8 mouse cellular contexts compared by ENCODE assay signal in genomic region chr1:178337551-178338317, GRCm38 (mm10). TPM values are rescaled to one million over a fixed set of nuclear protein-coding genes. Genes with fewer than 3 reads are reported as not detected.
A peak's percentile ranks its signal among the peaks of the same experiment; 100 is the strongest.
DNase-seq lines count a peak whose midpoint lies in the region; ATAC-seq lines count a peak whose summit lies in the region.

Hnrnpu (minus strand) TSS chr1:178337797.

- ATAC-seq in embryonic facial prominence, embryonic 14.5 days (ENCODE audit: low read depth): peak; percentile 89
- peak; percentile 93 for ATAC-seq in kidney, embryonic 14.5 days (ENCODE audit: low FRiP score, low TSS enrichment)
- ATAC-seq in limb, embryonic 15.5 days (ENCODE audit: insufficient number of reproducible peaks, low FRiP score, low TSS enrichment, low read depth): peak; percentile 87

- WGBS in embryonic facial prominence, embryonic 14.5 days: 0% methylated on average over 36 of the region's 73 CpGs
- WGBS in kidney, embryonic 14.5 days: under 1% methylated on average over 72 of the region's 73 CpGs
- WGBS in limb, embryonic 15.5 days: under 1% methylated on average over 71 of the region's 73 CpGs

- H3K4me2 ChIP-seq in embryonic facial prominence, embryonic 14.5 days (ENCODE audit: low read depth, low read length): peak within 1 kb of the TSS; percentile 72
- H3K4me2 ChIP-seq in kidney, embryonic 14.5 days (replicated peaks; ENCODE audit: low read depth, low read length): peak within 1 kb of the TSS; percentile 51
- H3K4me2 ChIP-seq in limb, embryonic 15.5 days: peak within 1 kb of the TSS; percentile 47

- no peaks in the 10 kb centered on the region for H3K9me3 ChIP-seq in embryonic facial prominence, embryonic 14.5 days (ENCODE audit: control insufficient read depth, low read length)
- no peaks in the 10 kb centered on the region for H3K9me3 ChIP-seq in kidney, embryonic 14.5 days (ENCODE audit: control insufficient read depth, low read length)
- H3K9me3 ChIP-seq in limb, embryonic 15.5 days: no peaks in the 10 kb centered on the region

- H3K27me3 ChIP-seq in embryonic facial prominence, embryonic 14.5 days (replicated peaks; ENCODE audit: control insufficient read depth, insufficient read depth, low read length): no peaks in the 10 kb centered on the region
- no peaks in the 10 kb centered on the region for H3K27me3 ChIP-seq in kidney, embryonic 14.5 days (ENCODE audit: control insufficient read depth, insufficient read depth, low read length)
- no peaks in the 10 kb centered on the region for H3K27me3 ChIP-seq in limb, embryonic 15.5 days

- H3K9ac ChIP-seq in embryonic facial prominence, embryonic 14.5 days (ENCODE audit: low read depth, low read length): peak within 1 kb of the TSS; percentile 100
- peak within 1 kb of the TSS; percentile 100 for H3K9ac ChIP-seq in kidney, embryonic 14.5 days (ENCODE audit: low read depth, low read length)
- H3K9ac ChIP-seq in limb, embryonic 15.5 days: peak within 1 kb of the TSS; percentile 100

- H3K4me1 ChIP-seq in embryonic facial prominence, embryonic 14.5 days (ENCODE audit: control insufficient read depth, insufficient read depth, low read length): no peaks in the 10 kb centered on the region
- H3K4me1 ChIP-seq in kidney, embryonic 14.5 days (ENCODE audit: control insufficient read depth, insufficient read depth, low read length): peaks cover 5% of the 10 kb centered on the region
- peaks cover 19% of the 10 kb centered on the region for H3K4me1 ChIP-seq in limb, embryonic 15.5 days

- H3K4me3 ChIP-seq in embryonic facial prominence, embryonic 14.5 days (ENCODE audit: low read depth, low read length): peak within 1 kb of the TSS; percentile 100
- peak within 1 kb of the TSS; percentile 100 for H3K4me3 ChIP-seq in kidney, embryonic 14.5 days (ENCODE audit: low read length)
- peak within 1 kb of the TSS; percentile 99 for H3K4me3 ChIP-seq in limb, embryonic 15.5 days

- H3K27ac ChIP-seq in embryonic facial prominence, embryonic 14.5 days (replicated peaks; ENCODE audit: low read depth, low read length): peak within 1 kb of the TSS; percentile 100
- peak within 1 kb of the TSS; percentile 99 for H3K27ac ChIP-seq in kidney, embryonic 14.5 days (ENCODE audit: low read depth, low read length)
- H3K27ac ChIP-seq in limb, embryonic 15.5 days: peak within 1 kb of the TSS; percentile 100

- peaks cover 30% of the 10 kb centered on the region for H3K36me3 ChIP-seq in embryonic facial prominence, embryonic 14.5 days (ENCODE audit: control insufficient read depth, insufficient read depth, low read length)
- peaks cover 26% of the 10 kb centered on the region for H3K36me3 ChIP-seq in kidney, embryonic 14.5 days (ENCODE audit: control insufficient read depth, insufficient read depth, low read length)
- peaks cover 6% of the 10 kb centered on the region for H3K36me3 ChIP-seq in limb, embryonic 15.5 days

- DNase-seq in 3T3-L1 (ENCODE audit: low read depth, low spot score): peak; percentile 87
- peak; percentile 92 to 95 for DNase-seq in adrenal gland, postnatal 4 days (ENCODE audit: low spot score in 2 of 2)
- peak; percentile 98 for DNase-seq in embryonic facial prominence, embryonic 14.5 days (ENCODE audit: low spot score)
- peak; percentile 92 for DNase-seq in heart, adult 8-10 months (ENCODE audit: low spot score)
- peak; percentile 79 to 88 for DNase-seq in monocyte, adult 2 months (ENCODE audit: low read depth in 1 of 2, low spot score in 2 of 2)
- peak; percentile 94 to 96 for DNase-seq in spleen, postnatal 36 days (ENCODE audit: low spot score in 2 of 2)

RNA-seq across cellular contexts. Expression of gene Hnrnpu, which starts in this region (rescaled TPM):
- total RNA-seq in adrenal gland, postnatal 4 days (2021): 100 to 1,000 TPM; 475 to 530 TPM
- 366 and 404 TPM in 2 replicates for polyA plus RNA-seq in embryonic facial prominence, embryonic 14.5 days (2014; fragmentation: Nextera tagmentation; extraction: Ambion mirVana)
- 100 to 1,000 TPM; 147 to 166 (median 155) TPM for total RNA-seq in heart, adult 8-10 months (2022)
- 432 and 617 TPM in 2 replicates for polyA plus RNA-seq in kidney, embryonic 14.5 days (2014; fragmentation: Nextera tagmentation; extraction: Ambion mirVana)
- polyA plus RNA-seq in limb, embryonic 15.5 days (2015; fragmentation: Nextera tagmentation; extraction: Ambion mirVana): 250 and 296 TPM in 2 replicates

Comparison
In these comparisons a context has a peak if more than half of its experiments do, and no peak if none do; other contexts are left out.
1. Peak in every context shown above with its lines: DNase-seq, ATAC-seq, H3K4me3 ChIP-seq and H3K27ac ChIP-seq.